Mouse (Mus musculus) limb, embryonic 11.5 days (tissue): ENCODE results near the gene Calcrl. TPM values are rescaled to one million over a fixed set of nuclear protein-coding genes. Genes with fewer than 3 reads are reported as not detected.

Source experiments
- ATAC-seq: fragments of 200-750 bp; cut with Nextera tagmentation; 2 replicates; pipeline ENCODE4 v1.8.0; 2017; ENCODE audit warnings: low read depth; ENCODE audit not compliant: insufficient number of reproducible peaks, low FRiP score, low TSS enrichment
- DNase-seq: peaks from one replicate; pipeline ENCODE4 v3.0.0-alpha.2; 2015; ENCODE audit warnings: low spot score
- H3K27ac ChIP-seq: fragments of 300-500 bp; sonication (generic); replicated peaks from 2 replicates; pipeline ENCODE4 v1.5.1; 2014; ENCODE audit warnings: low read depth, mild to moderate bottlenecking, low read length
- H3K27me3 ChIP-seq: fragments of 300-500 bp; sonication (generic); 2 replicates; pipeline ENCODE4 v1.6.1; 2014; ENCODE audit warnings: mild to moderate bottlenecking, low read length, mixed read lengths; ENCODE audit not compliant: control insufficient read depth, insufficient read depth
- H3K36me3 ChIP-seq: fragments of 300-500 bp; sonication (generic); 2 replicates; pipeline ENCODE4 v1.6.1; 2014; ENCODE audit warnings: mild to moderate bottlenecking, low read length, moderate library complexity, mixed read lengths; ENCODE audit not compliant: control insufficient read depth, insufficient read depth
- H3K4me1 ChIP-seq: fragments of 300-500 bp; sonication (generic); 2 replicates; pipeline ENCODE4 v1.6.1; 2014; ENCODE audit warnings: low read length, mixed read lengths; ENCODE audit not compliant: control insufficient read depth, insufficient read depth
- H3K4me2 ChIP-seq: fragments of 300-500 bp; sonication (generic); 2 replicates; pipeline ENCODE4 v1.6.1; 2014; ENCODE audit warnings: low read depth, mild to moderate bottlenecking, moderate library complexity; ENCODE audit not compliant: severe bottlenecking
- H3K4me3 ChIP-seq: fragments of 300-500 bp; sonication (generic); 2 replicates; pipeline ENCODE4 v1.5.1; 2014; ENCODE audit warnings: low read depth, low read length
- H3K9ac ChIP-seq: fragments of 300-500 bp; sonication (generic); 2 replicates; pipeline ENCODE4 v1.6.1; 2014; ENCODE audit warnings: mild to moderate bottlenecking, low read length
- H3K9me3 ChIP-seq: fragments of 300-500 bp; sonication (generic); 2 replicates; pipeline ENCODE4 v1.6.1; 2016; ENCODE audit warnings: low read length; ENCODE audit not compliant: control insufficient read depth
- WGBS: fragments of 180-500 bp; shearing (Covaris S2); extraction: QIAGEN DNeasy Blood & Tissue Kit; methylation state at CpG from one replicate; pipeline ENCODE4 v1.1.7; 2014; 5-methylcytosine and 5-hydroxymethylcytosine counted together
- polyA plus RNA-seq: library from polyadenylated mRNA; unstranded; fragments of >200 nt; fragmentation: Nextera tagmentation; extraction: Ambion mirVana; gene quantifications from 2 replicates; pipeline ENCODE4 v1.2.1, GENCODE M21; 2014

Gene Calcrl
- 18.7 and 19.7 TPM in 2 replicates for polyA plus RNA-seq

GRCm38 (mm10) chr2:84425138-84425537 is at the start of gene Calcrl:
Gene Calcrl (minus strand): TSS chr2:84425411.
- WGBS, result under 1% methylated on average over 10 of the region's 10 CpGs
- peak; percentile 76 for ATAC-seq
- peak within 1 kb of the TSS; percentile 26 for H3K4me3 ChIP-seq
- no peaks in the 10 kb centered on the region for H3K36me3 ChIP-seq
- H3K27me3 ChIP-seq, result no peaks in the 10 kb centered on the region
- peak within 1 kb of the TSS; percentile 47; the same call in 1 of the 2 replicates for H3K27ac ChIP-seq
- H3K4me2 ChIP-seq, result peak within 1 kb of the TSS; percentile 50
- peak; percentile 72 for DNase-seq
- no peaks in the 10 kb centered on the region for H3K9me3 ChIP-seq
- H3K4me1 ChIP-seq, result no peaks in the 10 kb centered on the region; the same call in 1 of the 2 replicates
- H3K9ac ChIP-seq, result peak within 1 kb of the TSS; percentile 49

GRCm38 (mm10) chr2:84474651-84475050 is 49.4 kb upstream of the Calcrl start:
- peak; percentile 25 for DNase-seq
- 3% methylated on average over 6 of the region's 6 CpGs for whole genome bisulfite sequencing
- H3K27ac ChIP-seq, result no peak overlapping the region; the same call in 1 of the 2 replicates

GRCm38 (mm10) chr2:84473941-84474530 is 48.8 kb upstream of the Calcrl start:
- 77% methylated on average over 14 of the region's 14 CpGs for WGBS
- no peak for DNase-seq
- Histone ChIP-seq H3K4me1 (0 out of 2 replicates have a peak, but pooled peaks cover 3% of the 10 kb centered on the region), H3K4me2 (no peak overlapping the region), H3K27ac (no peak overlapping the region), H3K9ac (no peak overlapping the region), H3K36me3 (no peaks in the 10 kb centered on the region), H3K4me3 (no peak overlapping the region), H3K9me3 (no peaks in the 10 kb centered on the region), H3K27me3 (no peaks in the 10 kb centered on the region)
- no peak for ATAC-seq

More at GRCm38 (mm10) chr2:84474651-84475050, 49.4 kb upstream of the Calcrl start:
- H3K4me2 ChIP-seq, result no peak overlapping the region
- H3K9me3 ChIP-seq, result no peaks in the 10 kb centered on the region
- no peak overlapping the region for H3K4me3 ChIP-seq
- no peaks in the 10 kb centered on the region for H3K27me3 ChIP-seq
- H3K9ac ChIP-seq, result no peak overlapping the region
- 0 out of 2 replicates have a peak, but pooled peaks cover 3% of the 10 kb centered on the region for H3K4me1 ChIP-seq
- no peaks in the 10 kb centered on the region for H3K36me3 ChIP-seq
- no peak for ATAC-seq

- 86% methylated on average over 4 of the region's 4 CpGs for WGBS
Measured at GRCm38 (mm10) chr2:84467391-84467790, 42.2 kb upstream of the Calcrl start.

GRCm38 (mm10) chr2:84464956-84465355 is 39.7 kb upstream of the Calcrl start:
- no peak overlapping the region for H3K4me2 ChIP-seq
- WGBS, result 54% methylated on average over 7 of the region's 7 CpGs
- no peaks in the 10 kb centered on the region for H3K9me3 ChIP-seq
- ATAC-seq (no peak), DNase-seq (no peak)
- H3K27ac ChIP-seq, result no peak overlapping the region
- H3K27me3 ChIP-seq, result no peaks in the 10 kb centered on the region
- no peaks in the 10 kb centered on the region for H3K36me3 ChIP-seq
- no peaks in the 10 kb centered on the region for H3K4me1 ChIP-seq
- H3K4me3 ChIP-seq, result no peak overlapping the region
- no peak overlapping the region for H3K9ac ChIP-seq

More at GRCm38 (mm10) chr2:84467391-84467790, 42.2 kb upstream of the Calcrl start:
- H3K4me3 ChIP-seq, result no peak overlapping the region
- DNase-seq, result no peak
- H3K4me1 ChIP-seq, result no peaks in the 10 kb centered on the region
- H3K9ac ChIP-seq, result no peak overlapping the region
- no peaks in the 10 kb centered on the region for H3K9me3 ChIP-seq
- H3K36me3 ChIP-seq, result no peaks in the 10 kb centered on the region
- no peak overlapping the region for H3K4me2 ChIP-seq
- ATAC-seq, result no peak
- H3K27me3 ChIP-seq, result no peaks in the 10 kb centered on the region
- no peak overlapping the region for H3K27ac ChIP-seq

- H3K9ac ChIP-seq, result no peak overlapping the region
- H3K9me3 ChIP-seq, result no peaks in the 10 kb centered on the region
- no peaks in the 10 kb centered on the region for H3K36me3 ChIP-seq
- H3K27me3 ChIP-seq, result no peaks in the 10 kb centered on the region
- no peak overlapping the region for H3K4me2 ChIP-seq
- no peak for DNase-seq
- no peak overlapping the region for H3K27ac ChIP-seq
- no peak for ATAC-seq
- no peak overlapping the region for H3K4me3 ChIP-seq
- no peaks in the 10 kb centered on the region for H3K4me1 ChIP-seq
- WGBS, result 87% methylated on average over 3 of the region's 3 CpGs
Measured at GRCm38 (mm10) chr2:84462411-84462810, 37.2 kb upstream of the Calcrl start.

GRCm38 (mm10) chr2:84459651-84460177 is 34.5 kb upstream of the Calcrl start:
- H3K4me1 ChIP-seq, result no peaks in the 10 kb centered on the region
- no peak overlapping the region for H3K9ac ChIP-seq
- no peak overlapping the region for H3K4me2 ChIP-seq
- no peak overlapping the region for H3K27ac ChIP-seq
- WGBS, result 68% methylated on average over 11 of the region's 11 CpGs
- no peak for DNase-seq
- no peak for ATAC-seq
- H3K27me3 ChIP-seq, result no peaks in the 10 kb centered on the region
- no peaks in the 10 kb centered on the region for H3K36me3 ChIP-seq
- H3K4me3 ChIP-seq, result no peak overlapping the region
- no peaks in the 10 kb centered on the region for H3K9me3 ChIP-seq

- ATAC-seq, result no peak
- Histone ChIP-seq H3K36me3 (no peaks in the 10 kb centered on the region), H3K4me2 (no peak overlapping the region), H3K4me1 (no peaks in the 10 kb centered on the region), H3K4me3 (no peak overlapping the region), H3K27me3 (no peaks in the 10 kb centered on the region), H3K9ac (no peak overlapping the region), H3K9me3 (no peaks in the 10 kb centered on the region), H3K27ac (no peak overlapping the region)
- 79% methylated on average over 6 of the region's 6 CpGs for WGBS
- DNase-seq, result no peak
Measured at GRCm38 (mm10) chr2:84457221-84457620, 32.0 kb upstream of the Calcrl start.
